Mouse (Mus musculus): Measurements from ENCODE around the gene Mrtfa. TPM values are rescaled to one million over a fixed set of nuclear protein-coding genes. Genes with fewer than 3 reads are reported as not detected.
A peak's percentile ranks its signal among the peaks of the same experiment; 100 is the strongest.

Gene Mrtfa
- polyA plus RNA-seq, 2 experiments = 3.4 to 4.8 TPM

DNA sequence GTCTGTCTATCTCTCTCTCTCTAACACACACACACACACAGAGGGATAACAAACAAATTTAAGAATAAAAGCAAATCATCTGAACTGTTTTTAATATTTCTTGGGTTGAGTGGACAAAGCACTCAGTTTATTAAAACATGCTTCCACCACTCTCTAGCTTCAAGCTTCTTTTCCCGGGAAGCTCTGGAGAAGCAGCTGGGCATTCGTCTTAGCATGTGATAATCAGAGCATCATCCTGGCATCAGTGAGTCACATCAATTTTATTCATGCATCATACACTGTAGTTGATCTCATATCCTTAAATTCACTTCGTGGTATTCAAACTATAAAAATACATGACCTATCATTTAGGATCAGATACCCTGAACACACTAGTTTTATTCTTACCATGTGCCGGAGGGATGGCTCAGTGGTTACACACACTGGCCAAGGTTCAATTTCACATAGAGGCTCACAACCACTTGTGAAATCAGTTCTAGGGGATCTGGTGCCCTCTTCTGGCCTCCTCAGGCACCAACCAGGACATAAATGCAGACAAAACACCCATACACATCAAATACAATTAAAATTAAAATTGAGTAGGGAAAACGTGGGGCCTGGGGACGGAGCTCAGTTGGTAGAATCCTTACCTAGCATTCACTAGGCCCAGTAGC, 141.0 kb downstream of the Mrtfa start:
- Histone ChIP-seq H3K4me3 (ENCODE audit: insufficient read depth in 1 of 2, low read depth in 2 of 2, low read length in 2 of 2) (no peak overlapping the region), H3K4me1 (replicated peaks; ENCODE audit: control insufficient read depth in 2 of 2, insufficient read depth in 2 of 2, low read length in 1 of 2) (peaks cover 0 to 10% of the 10 kb centered on the region in 2 experiments; a peak in 3 of 4 replicates), H3K27ac (no peak overlapping the region), H3K4me2 (ENCODE audit: low read depth) (no peak overlapping the region), H3K9ac (replicated peaks) (no peak overlapping the region), H3K36me3 (replicated peaks; ENCODE audit: control insufficient read depth, insufficient read depth, low read depth) (no peaks in the 10 kb centered on the region), H3K27me3 (ENCODE audit: control insufficient read depth, insufficient read depth, low read length) (no peaks in the 10 kb centered on the region; the same call in 1 of the 2 replicates), H3K9me3 (ENCODE audit: control insufficient read depth, low read length) (no peaks in the 10 kb centered on the region)
- DNase-seq (ENCODE audit: low read depth in 3 of 3, low spot score in 3 of 3) = no peak
- 45% methylated on average over 6 of the region's 6 CpGs for WGBS (ENCODE audit: insufficient replicate concordance)
- no peak for ATAC-seq (ENCODE audit: insufficient read depth)
- TF ChIP-seq EP300 (IDR thresholded peaks at IDR 0.05; ENCODE audit: low read depth) = no peak
- TF ChIP-seq CTCF (IDR thresholded peaks at IDR 0.05; ENCODE audit: low read depth) = peak; percentile 65

GRCm38 (mm10) chr15:81047497-81047896, 143.1 kb downstream of the Mrtfa start:
- DNase-seq (ENCODE audit: low read depth in 3 of 3, low spot score in 3 of 3) (peak; percentile 51 to 54 (median 52)), ATAC-seq (ENCODE audit: insufficient read depth) (peak; percentile 75)
- H3K4me2 ChIP-seq (ENCODE audit: low read depth) = no peak overlapping the region
- no peak overlapping the region for H3K27ac ChIP-seq
- no peaks in the 10 kb centered on the region for H3K36me3 ChIP-seq (replicated peaks; ENCODE audit: control insufficient read depth, insufficient read depth, low read depth)
- peak; percentile 79 for TF ChIP-seq EP300 (IDR thresholded peaks at IDR 0.05; ENCODE audit: low read depth)
- TF ChIP-seq CTCF (IDR thresholded peaks at IDR 0.05; ENCODE audit: low read depth) = no peak
- no peak overlapping the region for H3K4me3 ChIP-seq (ENCODE audit: insufficient read depth in 1 of 2, low read depth in 2 of 2, low read length in 2 of 2)
- H3K9me3 ChIP-seq (ENCODE audit: control insufficient read depth, low read length) = no peaks in the 10 kb centered on the region
- no peak overlapping the region for H3K9ac ChIP-seq (replicated peaks)
- H3K4me1 ChIP-seq (replicated peaks; ENCODE audit: control insufficient read depth in 2 of 2, insufficient read depth in 2 of 2, low read length in 1 of 2) = peaks cover 0 to 10% of the 10 kb centered on the region in 2 experiments; a peak in 3 of 4 replicates
- WGBS (ENCODE audit: insufficient replicate concordance) = 9% methylated on average over 10 of the region's 10 CpGs
- no peaks in the 10 kb centered on the region; the same call in 1 of the 2 replicates for H3K27me3 ChIP-seq (ENCODE audit: control insufficient read depth, insufficient read depth, low read length)

- H3K4me2 ChIP-seq (ENCODE audit: low read depth) = no peak overlapping the region
- TF ChIP-seq EP300 (IDR thresholded peaks at IDR 0.05; ENCODE audit: low read depth) (no peak), CTCF (IDR thresholded peaks at IDR 0.05; ENCODE audit: low read depth) (no peak)
- DNase-seq (ENCODE audit: low read depth in 3 of 3, low spot score in 3 of 3) (no peak), ATAC-seq (ENCODE audit: insufficient read depth) (no peak)
- H3K36me3 ChIP-seq (replicated peaks; ENCODE audit: control insufficient read depth, insufficient read depth, low read depth) = no peaks in the 10 kb centered on the region
- 23% methylated on average over 7 of the region's 7 CpGs for WGBS (ENCODE audit: insufficient replicate concordance)
- no peak overlapping the region for H3K4me3 ChIP-seq (ENCODE audit: insufficient read depth in 1 of 2, low read depth in 2 of 2, low read length in 2 of 2)
- no peaks in the 10 kb centered on the region; the same call in 1 of the 2 replicates for H3K27me3 ChIP-seq (ENCODE audit: control insufficient read depth, insufficient read depth, low read length)
- no peaks in the 10 kb centered on the region for H3K9me3 ChIP-seq (ENCODE audit: control insufficient read depth, low read length)
- H3K27ac ChIP-seq = no peak overlapping the region
- H3K9ac ChIP-seq (replicated peaks) = no peak overlapping the region
- H3K4me1 ChIP-seq (replicated peaks; ENCODE audit: control insufficient read depth in 2 of 2, insufficient read depth in 2 of 2, low read length in 1 of 2) = peaks cover 0 to 10% of the 10 kb centered on the region in 2 experiments; a peak in 3 of 4 replicates
Observed at GRCm38 (mm10) chr15:81046061-81046460, 144.5 kb downstream of the Mrtfa start.

GRCm38 (mm10) chr15:81045336-81045735, 145.2 kb downstream of the Mrtfa start:
- TF ChIP-seq CTCF (IDR thresholded peaks at IDR 0.05; ENCODE audit: low read depth) (no peak), EP300 (IDR thresholded peaks at IDR 0.05; ENCODE audit: low read depth) (no peak)
- Histone ChIP-seq H3K36me3 (replicated peaks; ENCODE audit: control insufficient read depth, insufficient read depth, low read depth) (no peaks in the 10 kb centered on the region), H3K4me2 (ENCODE audit: low read depth) (peak overlapping the region; percentile 24; the same call in 1 of the 2 replicates), H3K27ac (no peak overlapping the region), H3K9ac (replicated peaks) (no peak overlapping the region), H3K4me3 (ENCODE audit: insufficient read depth in 1 of 2, low read depth in 2 of 2, low read length in 2 of 2) (peak overlapping the region; percentile 33 to 39), H3K4me1 (replicated peaks; ENCODE audit: control insufficient read depth in 2 of 2, insufficient read depth in 2 of 2, low read length in 1 of 2) (peaks cover 0 to 9% of the 10 kb centered on the region in 2 experiments; a peak in 3 of 4 replicates), H3K27me3 (ENCODE audit: control insufficient read depth, insufficient read depth, low read length) (no peaks in the 10 kb centered on the region; the same call in 1 of the 2 replicates), H3K9me3 (ENCODE audit: control insufficient read depth, low read length) (no peaks in the 10 kb centered on the region)
- no peak for ATAC-seq (ENCODE audit: insufficient read depth)
- DNase-seq (ENCODE audit: low read depth in 3 of 3, low spot score in 3 of 3) = no peak
- WGBS (ENCODE audit: insufficient replicate concordance) = 14% methylated on average over 4 of the region's 4 CpGs

GRCm38 (mm10) chr15:81044446-81044845, 146.1 kb downstream of the Mrtfa start:
- ATAC-seq (ENCODE audit: insufficient read depth) (no peak), DNase-seq (ENCODE audit: low read depth in 3 of 3, low spot score in 3 of 3) (no peak)
- Histone ChIP-seq H3K4me2 (ENCODE audit: low read depth) (peak overlapping the region; percentile 24; the same call in 1 of the 2 replicates), H3K4me1 (replicated peaks; ENCODE audit: control insufficient read depth in 2 of 2, insufficient read depth in 2 of 2, low read length in 1 of 2) (peaks cover 0 to 7% of the 10 kb centered on the region in 2 experiments; a peak in 3 of 4 replicates), H3K9me3 (ENCODE audit: control insufficient read depth, low read length) (no peaks in the 10 kb centered on the region), H3K27ac (no peak overlapping the region), H3K36me3 (replicated peaks; ENCODE audit: control insufficient read depth, insufficient read depth, low read depth) (no peaks in the 10 kb centered on the region), H3K27me3 (ENCODE audit: control insufficient read depth, insufficient read depth, low read length) (no peaks in the 10 kb centered on the region; the same call in 1 of the 2 replicates), H3K9ac (replicated peaks) (no peak overlapping the region), H3K4me3 (ENCODE audit: insufficient read depth in 1 of 2, low read depth in 2 of 2, low read length in 2 of 2) (peak overlapping the region; percentile 33 to 39)
- 32% methylated on average over 9 of the region's 9 CpGs for WGBS (ENCODE audit: insufficient replicate concordance)
- no peak for TF ChIP-seq CTCF (IDR thresholded peaks at IDR 0.05; ENCODE audit: low read depth)
- no peak for TF ChIP-seq EP300 (IDR thresholded peaks at IDR 0.05; ENCODE audit: low read depth)

Data from liver, embryonic 14.5 days (tissue).